Mouse (Mus musculus): ENCODE results near the gene Mia. TPM values are rescaled to one million over a fixed set of nuclear protein-coding genes. Genes with fewer than 3 reads are reported as not detected.

Mia gene
- total and polyA plus RNA-seq, 2 experiments from 2014 or later: 34.2 to 63.6 TPM

GRCm38 (mm10) chr7:27159256-27159655 lies 21.7 kb downstream of the Mia start:
- Histone ChIP-seq H3K4me1 (ENCODE audit: insufficient read depth, low read length) (peaks cover 23% of the 10 kb centered on the region), H3K4me2 (ENCODE audit: low read depth, low read length) (no peak overlapping the region), H3K27ac (no peak overlapping the region), H3K9me3 (ENCODE audit: low read length) (no peaks in the 10 kb centered on the region), H3K9ac (replicated peaks; ENCODE audit: low read length) (no peak overlapping the region), H3K27me3 (ENCODE audit: insufficient read depth, low read length) (no peaks in the 10 kb centered on the region), H3K4me3 (ENCODE audit: low read length) (no peak overlapping the region), H3K36me3 (ENCODE audit: insufficient read depth, low read length) (peaks cover 23% of the 10 kb centered on the region)
- WGBS: 93% methylated on average over 6 of the region's 6 CpGs
- DNase-seq (ENCODE audit: low spot score): no peak
- TF ChIP-seq CTCF (IDR thresholded peaks at IDR 0.05; ENCODE audit: low read depth): no peak
- ATAC-seq: no peak

- H3K27ac ChIP-seq: no peak overlapping the region
Measured at GRCm38 (mm10) chr7:27158171-27158570, 22.8 kb downstream of the Mia start.

GRCm38 (mm10) chr7:27156005-27156404 lies 25.0 kb downstream of the Mia start:
- no peak overlapping the region for H3K9ac ChIP-seq (replicated peaks; ENCODE audit: low read length)
- peaks cover 23% of the 10 kb centered on the region for H3K36me3 ChIP-seq (ENCODE audit: insufficient read depth, low read length)
- no peak for ATAC-seq
- 76% methylated on average over 12 of the region's 13 CpGs for WGBS
- TF ChIP-seq CTCF (IDR thresholded peaks at IDR 0.05; ENCODE audit: low read depth): no peak
- H3K4me1 ChIP-seq (ENCODE audit: insufficient read depth, low read length): peaks cover 6% of the 10 kb centered on the region; the same call in 1 of the 2 replicates
- H3K27ac ChIP-seq: no peak overlapping the region
- no peak overlapping the region for H3K4me2 ChIP-seq (ENCODE audit: low read depth, low read length)
- no peak for DNase-seq (ENCODE audit: low spot score)
- H3K4me3 ChIP-seq (ENCODE audit: low read length): no peak overlapping the region
- no peaks in the 10 kb centered on the region for H3K9me3 ChIP-seq (ENCODE audit: low read length)
- H3K27me3 ChIP-seq (ENCODE audit: insufficient read depth, low read length): no peaks in the 10 kb centered on the region

More at GRCm38 (mm10) chr7:27158171-27158570, 22.8 kb downstream of the Mia start:
- Histone ChIP-seq H3K36me3 (ENCODE audit: insufficient read depth, low read length) (peaks cover 23% of the 10 kb centered on the region), H3K27me3 (ENCODE audit: insufficient read depth, low read length) (no peaks in the 10 kb centered on the region), H3K4me2 (ENCODE audit: low read depth, low read length) (no peak overlapping the region), H3K4me1 (ENCODE audit: insufficient read depth, low read length) (peaks cover 12% of the 10 kb centered on the region), H3K9ac (replicated peaks; ENCODE audit: low read length) (no peak overlapping the region), H3K9me3 (ENCODE audit: low read length) (no peaks in the 10 kb centered on the region), H3K4me3 (ENCODE audit: low read length) (no peak overlapping the region)
- no peak for TF ChIP-seq CTCF (IDR thresholded peaks at IDR 0.05; ENCODE audit: low read depth)
- ATAC-seq (no peak), DNase-seq (ENCODE audit: low spot score) (no peak)
- 89% methylated on average over 9 of the region's 9 CpGs for WGBS

- no peak for ATAC-seq
- H3K36me3 ChIP-seq (ENCODE audit: insufficient read depth, low read length): peaks cover 8% of the 10 kb centered on the region; the same call in 1 of the 2 replicates
- TF ChIP-seq CTCF (IDR thresholded peaks at IDR 0.05; ENCODE audit: low read depth): no peak
- H3K4me3 ChIP-seq (ENCODE audit: low read length): no peak within 1 kb of the TSS
- DNase-seq (ENCODE audit: low spot score): no peak
- H3K9ac ChIP-seq (replicated peaks; ENCODE audit: low read length): no peak within 1 kb of the TSS
- no peaks in the 10 kb centered on the region for H3K9me3 ChIP-seq (ENCODE audit: low read length)
- H3K27me3 ChIP-seq (ENCODE audit: insufficient read depth, low read length): no peaks in the 10 kb centered on the region
- no peaks in the 10 kb centered on the region for H3K4me1 ChIP-seq (ENCODE audit: insufficient read depth, low read length)
- H3K4me2 ChIP-seq (ENCODE audit: low read depth, low read length): no peak within 1 kb of the TSS
- WGBS: 66% methylated on average over 10 of the region's 10 CpGs
- H3K27ac ChIP-seq: no peak within 1 kb of the TSS
Measured at GRCm38 (mm10) chr7:27153205-27153764, 27.7 kb downstream of the Mia start, which contains the start of gene Cyp2t4. TSS of gene Cyp2t4 (plus strand) at chr7:27153714.

GRCm38 (mm10) chr7:27136410-27136996 lies 44.5 kb downstream of the Mia start:
- no peaks in the 10 kb centered on the region for H3K4me1 ChIP-seq (ENCODE audit: insufficient read depth, low read length)
- H3K36me3 ChIP-seq (ENCODE audit: insufficient read depth, low read length): no peaks in the 10 kb centered on the region
- no peak for DNase-seq (ENCODE audit: low spot score)
- ATAC-seq: no peak
- no peak overlapping the region for H3K4me3 ChIP-seq (ENCODE audit: low read length)
- no peaks in the 10 kb centered on the region for H3K9me3 ChIP-seq (ENCODE audit: low read length)
- H3K27me3 ChIP-seq (ENCODE audit: insufficient read depth, low read length): no peaks in the 10 kb centered on the region
- H3K9ac ChIP-seq (replicated peaks; ENCODE audit: low read length): no peak overlapping the region
- H3K4me2 ChIP-seq (ENCODE audit: low read depth, low read length): no peak overlapping the region
- WGBS: 66% methylated on average over 8 of the region's 8 CpGs
- TF ChIP-seq CTCF (IDR thresholded peaks at IDR 0.05; ENCODE audit: low read depth): no peak
- no peak overlapping the region for H3K27ac ChIP-seq

GRCm38 (mm10) chr7:27133757-27134156 lies 47.2 kb downstream of the Mia start:
- TF ChIP-seq CTCF (IDR thresholded peaks at IDR 0.05; ENCODE audit: low read depth): no peak
- 81% methylated on average over 4 of the region's 4 CpGs for WGBS
- no peak overlapping the region for H3K4me2 ChIP-seq (ENCODE audit: low read depth, low read length)
- no peak overlapping the region for H3K9ac ChIP-seq (replicated peaks; ENCODE audit: low read length)
- ATAC-seq: no peak
- H3K27me3 ChIP-seq (ENCODE audit: insufficient read depth, low read length): no peaks in the 10 kb centered on the region
- no peaks in the 10 kb centered on the region for H3K9me3 ChIP-seq (ENCODE audit: low read length)
- H3K27ac ChIP-seq: no peak overlapping the region
- no peak overlapping the region for H3K4me3 ChIP-seq (ENCODE audit: low read length)
- H3K4me1 ChIP-seq (ENCODE audit: insufficient read depth, low read length): no peaks in the 10 kb centered on the region
- no peak for DNase-seq (ENCODE audit: low spot score)
- H3K36me3 ChIP-seq (ENCODE audit: insufficient read depth, low read length): no peaks in the 10 kb centered on the region

GRCm38 (mm10) chr7:27133156-27133555 lies 47.8 kb downstream of the Mia start:
- no peak overlapping the region for H3K4me2 ChIP-seq (ENCODE audit: low read depth, low read length)
- H3K27me3 ChIP-seq (ENCODE audit: insufficient read depth, low read length): no peaks in the 10 kb centered on the region
- H3K9ac ChIP-seq (replicated peaks; ENCODE audit: low read length): no peak overlapping the region
- no peak for DNase-seq (ENCODE audit: low spot score)
- no peaks in the 10 kb centered on the region for H3K4me1 ChIP-seq (ENCODE audit: insufficient read depth, low read length)
- no peaks in the 10 kb centered on the region for H3K9me3 ChIP-seq (ENCODE audit: low read length)
- H3K27ac ChIP-seq: no peak overlapping the region
- ATAC-seq: no peak
- 72% methylated on average over 12 of the region's 12 CpGs for WGBS
- H3K36me3 ChIP-seq (ENCODE audit: insufficient read depth, low read length): no peaks in the 10 kb centered on the region
- no peak overlapping the region for H3K4me3 ChIP-seq (ENCODE audit: low read length)
- no peak for TF ChIP-seq CTCF (IDR thresholded peaks at IDR 0.05; ENCODE audit: low read depth)

All from hindbrain, postnatal 0 days (tissue).